Mouse (Mus musculus): ENCODE measurements around the gene Nfix.
"Not testable (repeated sequence)": the region's sequence is repeated elsewhere in the genome, so short reads cannot be mapped to it uniquely, and the experiment has no call there.

Nfix gene

GRCm38 (mm10) chr8:84832759-84833742, 32.9 kb upstream of the Nfix start:
- peak; percentile 71 for DNase-seq (ENCODE audit: low read depth, low spot score)

- DNase-seq (ENCODE audit: low read depth, low spot score): peak; percentile 73
These were observed 32.0 kb upstream of the Nfix start for GRCm38 (mm10) chr8:84832034-84832717.

DNA sequence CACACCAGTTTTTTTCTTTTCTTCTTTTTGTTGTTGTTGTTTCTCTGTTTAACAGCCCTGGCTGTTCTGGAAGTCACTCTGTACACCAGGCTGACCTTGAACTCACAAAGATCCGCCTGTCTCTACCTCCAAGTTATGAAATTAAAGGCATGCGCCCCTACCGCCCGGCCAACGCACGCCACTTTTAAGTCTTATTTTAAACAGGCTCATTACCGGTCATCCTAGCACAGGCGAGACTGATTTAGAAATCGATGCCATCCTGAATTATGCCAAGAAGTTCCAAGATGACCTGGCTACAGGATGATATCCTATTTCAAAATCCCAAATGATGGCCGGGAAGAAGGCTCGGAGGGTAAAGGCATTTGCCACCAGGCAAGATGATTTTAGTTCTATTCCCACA, 31.3 kb upstream of the Nfix start, which contains the start of gene Gadd45gip1:
Gene Gadd45gip1, plus strand, starts transcription at position 33 of the 400 bp plus-strand sequence.
- peak; percentile 81 for DNase-seq (ENCODE audit: low read depth, low spot score)

GRCm38 (mm10) chr8:84826518-84826917, 26.4 kb upstream of the Nfix start:
- DNase-seq (ENCODE audit: low read depth, low spot score): not testable (repeated sequence)

DNA sequence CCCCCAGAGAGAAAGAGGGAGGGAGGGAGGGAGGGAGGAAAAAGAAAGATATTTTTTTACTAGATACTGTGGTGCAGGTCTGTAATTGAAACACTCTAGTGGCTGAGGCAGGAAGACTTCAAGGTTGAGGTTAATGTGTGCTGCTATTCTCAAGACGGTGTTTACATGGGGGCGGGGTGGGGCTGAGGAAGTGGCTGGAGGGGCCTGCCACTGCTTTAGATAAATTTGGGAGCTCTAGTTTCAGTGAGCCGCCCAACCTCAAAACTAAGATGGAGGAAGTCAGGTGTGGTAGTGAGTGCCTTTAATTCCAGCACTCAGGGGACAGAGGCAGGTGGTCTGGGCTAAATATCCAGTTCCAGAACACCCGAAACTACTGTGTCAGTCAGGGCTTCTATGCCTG, 25.5 kb upstream of the Nfix start:
- no peak for DNase-seq (ENCODE audit: low read depth, low spot score)

DNA sequence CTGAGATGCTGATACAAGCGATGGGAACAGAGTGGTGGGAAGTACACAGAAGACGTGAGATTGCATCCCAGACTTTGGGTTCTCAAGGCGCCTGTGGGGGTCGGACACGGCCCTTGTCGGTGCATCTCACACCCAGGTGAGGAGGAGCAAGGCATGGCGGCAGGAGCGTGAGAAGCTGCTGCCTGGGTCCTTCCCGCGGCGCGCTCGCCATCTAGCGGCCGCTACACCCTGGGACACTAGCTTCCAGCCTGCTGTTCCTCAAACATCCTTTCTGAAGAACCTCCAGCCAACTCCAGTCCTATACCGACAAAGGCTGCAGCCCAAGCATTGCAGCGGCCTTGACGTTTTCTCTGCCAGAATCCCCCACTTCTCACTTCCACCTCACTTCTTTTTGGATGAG, 23.5 kb upstream of the Nfix start:
- DNase-seq (ENCODE audit: low read depth, low spot score): peak; percentile 81

- DNase-seq (ENCODE audit: low read depth, low spot score): no peak
These were observed 22.6 kb upstream of the Nfix start, which contains the start of gene Dand5 for GRCm38 (mm10) chr8:84822723-84823122. TSS of gene Dand5 (minus strand) at chr8:84822823.

- DNase-seq (ENCODE audit: low read depth, low spot score): no peak
These were observed 16.0 kb upstream of the Nfix start for GRCm38 (mm10) chr8:84816117-84816516.

DNA sequence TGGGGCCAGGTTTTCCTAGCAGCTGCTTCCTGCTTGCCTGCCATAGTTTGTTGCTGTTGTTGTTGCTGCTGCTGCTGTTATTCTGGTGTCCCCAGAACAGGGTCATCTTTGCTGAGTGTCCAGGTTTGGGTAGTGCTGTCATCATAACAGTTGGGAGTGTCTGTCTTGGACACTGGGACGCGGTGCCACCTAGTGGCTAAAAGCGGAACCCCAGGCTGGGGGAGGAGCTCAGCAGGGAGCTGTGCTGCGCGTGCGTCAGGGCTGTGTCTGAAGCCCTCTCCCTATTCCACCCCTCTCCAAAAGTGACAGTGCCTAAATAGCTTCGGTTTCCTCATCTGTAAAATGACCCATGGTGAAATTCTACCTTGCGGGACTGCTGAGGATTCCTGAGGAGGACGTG, 15.4 kb upstream of the Nfix start:
- peak; percentile 95 for DNase-seq (ENCODE audit: low read depth, low spot score)

DNA sequence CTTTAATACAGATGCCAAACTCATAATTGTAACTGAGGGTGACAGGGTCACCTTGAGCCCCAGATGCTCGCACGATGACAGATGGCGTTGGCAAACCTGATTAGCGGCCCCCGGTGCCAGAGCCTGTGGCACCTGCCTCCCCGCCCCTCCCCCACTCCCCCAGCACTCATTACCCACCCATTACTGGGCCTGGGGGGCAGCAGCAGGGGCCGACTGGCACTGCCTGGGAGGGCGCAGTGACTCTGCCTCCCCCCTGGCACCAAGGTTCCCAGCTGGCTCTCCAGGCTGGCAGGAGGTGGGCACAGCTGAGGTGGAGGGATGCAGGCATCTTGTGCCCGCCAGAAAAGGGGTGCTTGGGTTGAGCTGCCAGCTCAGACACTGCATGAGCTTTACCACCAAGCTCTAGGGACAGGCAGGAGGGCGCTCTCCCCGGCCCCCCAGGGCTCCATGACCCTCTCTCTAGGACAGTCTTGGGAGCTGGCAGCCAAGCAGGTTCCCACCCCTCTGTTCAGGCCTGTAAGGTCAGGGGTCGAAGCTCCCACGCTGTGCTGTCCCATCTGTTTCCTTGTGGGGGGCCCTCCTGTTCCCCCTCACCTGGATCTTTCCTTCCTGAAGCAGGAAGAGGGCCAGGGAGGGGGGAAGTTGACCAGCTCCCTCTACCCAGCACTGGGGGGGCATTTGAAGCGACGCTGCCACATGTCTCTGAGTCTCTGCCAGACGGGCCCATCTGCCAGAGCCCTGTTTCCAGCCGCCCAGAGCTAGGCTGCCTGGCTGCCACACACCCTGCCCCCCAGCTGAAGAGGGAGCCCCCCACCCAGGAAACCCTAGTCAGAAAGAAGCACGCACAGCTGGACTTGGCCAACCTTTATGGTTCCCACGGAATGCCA, 14.7 kb upstream of the Nfix start:
- DNase-seq (ENCODE audit: low read depth, low spot score): no peak

DNA sequence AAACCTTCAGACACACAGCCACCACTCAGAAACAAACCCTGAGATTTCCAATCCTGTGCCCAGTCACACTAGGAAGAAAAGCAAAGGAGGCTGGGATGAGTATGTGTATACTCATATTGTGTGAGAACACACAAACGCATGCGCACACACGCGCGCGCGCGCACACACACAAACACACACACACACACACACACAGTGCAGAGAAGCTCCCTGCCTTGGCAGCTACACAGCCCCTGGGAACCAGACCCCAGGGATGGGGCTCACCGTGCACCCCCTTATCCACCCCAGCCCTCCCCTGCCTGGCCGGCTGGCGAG, 14.1 kb upstream of the Nfix start:
- no peak for DNase-seq (ENCODE audit: low read depth, low spot score)

- no peak for DNase-seq (ENCODE audit: low read depth, low spot score)
These were observed 13.7 kb upstream of the Nfix start for GRCm38 (mm10) chr8:84813830-84814229.

- DNase-seq (ENCODE audit: low read depth, low spot score): peak; percentile 93
These were observed 12.9 kb upstream of the Nfix start for GRCm38 (mm10) chr8:84813059-84813458.

DNA sequence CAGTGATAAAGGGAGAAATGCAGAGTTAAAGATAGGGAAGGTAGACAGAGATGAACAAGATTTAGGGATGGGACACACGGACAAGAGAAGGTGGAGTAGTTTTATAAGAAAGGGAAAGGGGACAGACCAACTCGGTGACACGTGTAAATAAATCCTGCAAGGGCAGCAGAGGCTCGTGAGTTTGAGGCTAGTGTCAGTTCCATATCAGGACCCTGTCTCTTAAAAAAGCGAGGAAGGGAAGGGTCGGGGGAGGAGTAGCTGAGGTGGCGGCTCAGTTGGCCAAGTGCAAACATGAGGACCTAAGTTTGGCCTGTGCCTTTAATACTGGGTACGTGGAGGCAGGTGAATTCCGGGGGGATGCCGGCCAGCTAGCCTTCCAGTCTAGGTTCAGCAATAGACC, 11.2 kb upstream of the Nfix start:
- DNase-seq (ENCODE audit: low read depth, low spot score): no peak

- DNase-seq (ENCODE audit: low read depth, low spot score): peak; percentile 86
These were observed 10.8 kb upstream of the Nfix start for GRCm38 (mm10) chr8:84810896-84811295.

GRCm38 (mm10) chr8:84809941-84810280, 9.8 kb upstream of the Nfix start:
- DNase-seq (ENCODE audit: low read depth, low spot score): no peak

DNA sequence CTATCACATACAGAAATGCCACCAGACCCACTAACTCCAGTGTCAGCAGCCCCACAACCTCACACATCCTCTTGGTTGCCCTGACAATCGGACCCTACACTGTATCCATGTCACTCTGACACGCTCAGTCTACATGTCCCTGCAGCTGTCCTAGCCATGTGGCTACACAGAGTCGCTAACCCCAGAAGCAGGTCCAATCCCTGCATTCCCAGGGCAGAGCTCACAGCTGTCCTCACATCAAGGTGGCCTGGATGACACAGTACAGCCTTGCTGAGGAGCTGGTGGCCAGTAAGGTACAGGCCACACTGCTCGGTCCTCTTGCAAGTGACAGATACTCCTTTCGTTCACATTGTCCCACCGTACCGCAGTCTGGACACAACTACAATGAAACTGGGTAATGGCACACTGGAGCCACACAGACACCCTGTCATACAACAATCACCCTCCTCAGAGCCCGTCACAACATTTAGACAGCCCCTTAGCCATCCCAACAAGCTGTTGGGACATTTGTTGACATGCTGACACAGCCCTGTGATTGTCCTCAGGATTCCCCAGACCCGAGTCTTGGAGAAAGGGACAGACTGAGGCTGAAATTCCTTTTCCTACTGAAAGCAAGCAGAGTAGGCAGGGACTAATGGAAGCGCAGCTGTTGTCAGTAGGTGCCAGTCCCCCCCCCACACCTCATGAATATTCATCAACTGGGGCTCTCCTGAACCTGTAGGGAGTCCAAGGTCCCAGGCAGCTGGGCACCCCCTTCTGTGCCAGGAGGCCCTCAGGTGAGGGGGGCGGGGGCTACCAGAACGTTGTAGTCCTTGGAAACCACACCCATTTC, 9.2 kb upstream of the Nfix start:
- no peak for DNase-seq (ENCODE audit: low read depth, low spot score)

- no peak for DNase-seq (ENCODE audit: low read depth, low spot score)
These were observed 5.9 kb upstream of the Nfix start for GRCm38 (mm10) chr8:84806031-84806430.

DNA sequence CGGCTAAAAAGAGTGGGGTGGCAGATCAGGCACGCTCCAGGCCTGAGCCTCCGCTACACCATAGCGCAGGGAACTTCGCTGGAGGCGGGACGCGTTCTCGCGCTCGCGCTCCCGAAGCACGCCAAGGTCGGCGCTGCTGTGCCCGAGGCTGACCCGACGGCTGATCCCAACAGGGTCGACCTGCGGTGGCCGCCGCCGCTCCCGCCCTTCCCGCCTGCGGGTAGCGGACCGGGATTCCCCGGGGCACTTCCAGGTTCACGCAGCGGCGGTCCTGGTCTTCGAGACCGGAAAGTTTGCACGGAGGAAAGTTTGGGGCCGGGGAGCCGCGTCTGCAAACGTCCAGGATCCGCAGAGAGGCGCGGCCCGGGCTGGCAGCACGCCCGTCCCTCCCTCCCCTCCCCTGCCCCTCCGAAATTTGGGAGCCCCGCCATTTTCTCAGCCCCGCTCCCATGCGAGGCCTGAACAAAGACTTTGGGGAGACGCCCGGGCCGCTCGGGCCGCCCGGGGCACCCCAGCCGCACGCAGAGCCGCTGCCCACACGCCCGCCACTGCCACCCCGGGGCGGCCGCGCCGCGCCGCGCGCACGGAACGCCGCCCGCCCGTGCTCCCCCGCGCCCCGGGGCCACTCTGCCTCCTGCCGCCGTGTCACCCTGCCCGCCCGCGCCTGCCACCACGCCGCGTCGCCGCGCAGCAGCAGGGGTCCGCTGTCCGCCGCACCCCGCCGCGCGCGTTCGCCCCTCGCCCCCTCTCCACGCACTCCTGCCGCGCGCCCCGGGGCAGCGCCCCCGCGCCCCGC, 810 bp downstream of the Nfix start:
- DNase-seq (ENCODE audit: low read depth, low spot score): peak; percentile 64

All from 3T3-L1 (cell line).